8 mouse cellular contexts compared by ENCODE assay signal in the genomic region with DNA sequence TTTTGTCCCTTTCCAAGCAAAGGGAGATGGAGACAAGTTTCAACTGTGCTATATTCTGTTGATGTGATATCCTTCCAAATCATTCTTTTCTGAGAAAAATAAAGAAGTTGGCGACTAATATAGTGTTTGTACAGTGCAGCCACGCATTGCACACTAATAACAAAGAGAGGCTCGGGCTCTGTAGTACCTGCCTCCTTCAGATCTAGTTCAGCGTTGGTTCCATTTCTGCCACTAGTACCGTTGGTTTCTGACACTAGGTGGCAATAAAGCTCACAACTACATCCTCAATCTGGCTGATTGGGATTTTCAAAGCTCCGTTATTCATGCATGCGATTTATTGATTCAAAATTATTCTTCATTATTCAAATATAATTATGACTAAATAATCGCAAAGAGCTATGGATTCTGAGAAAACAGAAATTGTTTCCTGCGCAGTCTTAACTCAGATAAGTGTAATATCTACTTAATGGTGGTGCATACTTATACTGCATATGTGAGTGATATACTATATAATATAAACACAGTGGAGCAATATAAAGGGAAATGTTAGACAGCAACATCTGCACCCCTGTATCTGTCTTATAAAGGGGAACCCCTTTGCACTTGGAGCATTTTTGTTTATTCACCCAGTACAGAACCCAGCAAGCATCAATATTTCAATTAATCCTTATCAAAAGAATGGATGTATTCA. TPM values are rescaled to one million over a fixed set of nuclear protein-coding genes. Genes with fewer than 3 reads are reported as not detected.
DNase-seq lines count a peak whose midpoint lies in the region; ATAC-seq and TF ChIP-seq lines count a peak whose summit lies in the region.

No protein-coding gene starts in this region.

- no peak overlapping the region for H3K9ac ChIP-seq in hindbrain, postnatal 0 days (replicated peaks; ENCODE audit: low read length)
- H3K9ac ChIP-seq in neural tube, embryonic 15.5 days (replicated peaks) = no peak overlapping the region

- WGBS in hindbrain, postnatal 0 days = 24% methylated on average over 9 of the region's 9 CpGs
- 29% methylated on average over 9 of the region's 9 CpGs for WGBS in neural tube, embryonic 15.5 days

- no peak overlapping the region for H3K4me3 ChIP-seq in hindbrain, postnatal 0 days (ENCODE audit: low read length)
- H3K4me3 ChIP-seq in neural tube, embryonic 15.5 days (replicated peaks) = no peak overlapping the region

- H3K36me3 ChIP-seq in hindbrain, postnatal 0 days (ENCODE audit: insufficient read depth, low read length) = no peaks in the 10 kb centered on the region
- H3K36me3 ChIP-seq in neural tube, embryonic 15.5 days = no peaks in the 10 kb centered on the region

- no peak overlapping the region for H3K4me2 ChIP-seq in hindbrain, postnatal 0 days (ENCODE audit: low read depth, low read length)
- H3K4me2 ChIP-seq in neural tube, embryonic 15.5 days = no peak overlapping the region

- peak; percentile 69 for ATAC-seq in Patski
- ATAC-seq in hindbrain, postnatal 0 days = peak; percentile 74
- peak; percentile 80; the same call in 1 of the 2 replicates for ATAC-seq in neural tube, embryonic 15.5 days (ENCODE audit: low FRiP score)
- ATAC-seq in erythroblast, adult 5-6 weeks (replicated peaks; ENCODE audit: low FRiP score, poor library complexity, severe bottlenecking) = no peak

- no peak overlapping the region for H3K27ac ChIP-seq in hindbrain, postnatal 0 days
- no peak overlapping the region for H3K27ac ChIP-seq in neural tube, embryonic 15.5 days (replicated peaks)

- in situ Hi-C loops in Patski (cut with MboI; ENCODE audit: low pct_unique_long_range_greater_than_20kb) = loop anchor here (10.0 kb wide), 1 partner anchor 643 kb away; no protein-coding TSS in a partner anchor

- H3K9me3 ChIP-seq in hindbrain, postnatal 0 days (ENCODE audit: low read length) = no peaks in the 10 kb centered on the region
- H3K9me3 ChIP-seq in neural tube, embryonic 15.5 days (replicated peaks) = no peaks in the 10 kb centered on the region

- no peaks in the 10 kb centered on the region for H3K4me1 ChIP-seq in hindbrain, postnatal 0 days (ENCODE audit: insufficient read depth, low read length)
- H3K4me1 ChIP-seq in neural tube, embryonic 15.5 days = no peaks in the 10 kb centered on the region

- CTCF ChIA-PET in Patski (lab: Charles Lee) = interaction anchor here (0.8 to 1.6 kb wide), 7 partner anchors 8 to 659 kb away, joined by 3 to 7 read pairs (median 3); no protein-coding TSS in a partner anchor

- POLR2A ChIA-PET in Patski (lab: Charles Lee) = no interaction called here

- intact Hi-C loops in heart, postnatal 25 days (cut with DNase I) = loop anchor here (1.0 to 10.0 kb wide), 2 partner anchors 103 to 651 kb away; partner anchors contain the start of gene Plcb1
- intact Hi-C loops in left cerebral cortex, postnatal 25 days (cut with DNase I) = loop anchor here (5.0 kb wide), 1 partner anchor 646 kb away; no protein-coding TSS in a partner anchor

- TF ChIP-seq CTCF in Patski (IDR thresholded peaks at IDR 0.05) = peak; percentile 68
- peak; percentile 80 for TF ChIP-seq CTCF in hindbrain, postnatal 0 days (IDR thresholded peaks at IDR 0.05; ENCODE audit: low read depth)

- DNase-seq in heart, adult 11 months = peak; percentile 79
- DNase-seq in heart, postnatal 25 days (ENCODE audit: low spot score) = no peak
- DNase-seq in Patski (ENCODE audit: low read depth, low spot score) = no peak
- DNase-seq in embryo, embryonic 11 days = peak; percentile 66
- peak; percentile 83 for DNase-seq in hindbrain, postnatal 0 days (ENCODE audit: low spot score)
- peak; percentile 68 to 81 for DNase-seq in left cerebral cortex, postnatal 25 days (ENCODE audit: low spot score in 2 of 2)

- peaks cover 46% of the 10 kb centered on the region for H3K27me3 ChIP-seq in Patski
- H3K27me3 ChIP-seq in hindbrain, postnatal 0 days (ENCODE audit: insufficient read depth, low read length) = no peaks in the 10 kb centered on the region
- no peaks in the 10 kb centered on the region for H3K27me3 ChIP-seq in neural tube, embryonic 15.5 days (replicated peaks)

RNA-seq across cellular contexts. Expression of gene Tmx4, which starts 37.5 kb away (rescaled TPM):
- 10 to 100 TPM; 51.0 to 53.2 TPM for total RNA-seq in heart, postnatal 25 days (2021)
- polyA plus RNA-seq in Patski (2021) = 40.0 TPM
- 116 and 123 TPM in 2 replicates for total RNA-seq in hindbrain, postnatal 0 days (2014; rRNA removed)
- polyA plus RNA-seq in hindbrain, postnatal 0 days (2015; fragmentation: Nextera tagmentation; extraction: Ambion mirVana) = 77.4 and 81.3 TPM in 2 replicates
- total RNA-seq in left cerebral cortex, postnatal 25 days (2021) = 100 to 1,000 TPM; 175 to 177 TPM
- polyA plus RNA-seq in neural tube, embryonic 15.5 days (2015; fragmentation: Nextera tagmentation; extraction: Ambion mirVana) = 82.3 and 95.1 TPM in 2 replicates
- total RNA-seq in erythroblast, adult 5-6 weeks (2015; ENCODE audit: low replicate concordance) = 29.7 and 43.0 TPM in 2 replicates
- total RNA-seq in erythroblast, adult 5-6 weeks (2017; ENCODE audit: low replicate concordance) = 42.9 and 54.6 TPM in 2 replicates

Comparison
In these comparisons a context has a peak if more than half of its experiments do, and no peak if none do; other contexts are left out.
1. DNase-seq: peak in heart, adult 11 months (single experiment), embryo, embryonic 11 days (single experiment), hindbrain, postnatal 0 days (single experiment) and left cerebral cortex, postnatal 25 days (2 of 2); none in heart, postnatal 25 days (single experiment) and Patski (single experiment).